Mouse (Mus musculus): Measurements from ENCODE around the gene Msi2.
A peak's percentile ranks its signal among the peaks of the same experiment; 100 is the strongest.

The Msi2 gene

GRCm38 (mm10) chr11:88313512-88313911 is 404.8 kb downstream of the Msi2 start:
- no peak for DNase-seq (ENCODE audit: low spot score)

GRCm38 (mm10) chr11:88311606-88312005 is 406.7 kb downstream of the Msi2 start:
- no peak for DNase-seq (ENCODE audit: low spot score)

GRCm38 (mm10) chr11:88310773-88311172 is 407.5 kb downstream of the Msi2 start:
- no peak for DNase-seq (ENCODE audit: low spot score)

- no peak for DNase-seq (ENCODE audit: low spot score)
These were observed 409.1 kb downstream of the Msi2 start for GRCm38 (mm10) chr11:88309059-88309700.

- no peak for DNase-seq (ENCODE audit: low spot score)
These were observed 410.4 kb downstream of the Msi2 start for GRCm38 (mm10) chr11:88307616-88308543.

GRCm38 (mm10) chr11:88305759-88306158 is 412.6 kb downstream of the Msi2 start:
- DNase-seq (ENCODE audit: low spot score): no peak

- no peak for DNase-seq (ENCODE audit: low spot score)
These were observed 416.7 kb downstream of the Msi2 start for GRCm38 (mm10) chr11:88301619-88302018.

GRCm38 (mm10) chr11:88299345-88299744 is 419.0 kb downstream of the Msi2 start:
- no peak for DNase-seq (ENCODE audit: low spot score)

GRCm38 (mm10) chr11:88297526-88297925 is 420.8 kb downstream of the Msi2 start:
- no peak for DNase-seq (ENCODE audit: low spot score)

- no peak for DNase-seq (ENCODE audit: low spot score)
These were observed 423.0 kb downstream of the Msi2 start for GRCm38 (mm10) chr11:88295298-88295697.

GRCm38 (mm10) chr11:88294394-88294710 is 424.0 kb downstream of the Msi2 start:
- no peak for DNase-seq (ENCODE audit: low spot score)

GRCm38 (mm10) chr11:88293631-88294393 is 424.5 kb downstream of the Msi2 start, which contains the start of gene Ccdc182:
Gene Ccdc182, plus strand, starts transcription at chr11:88294058.
- DNase-seq (ENCODE audit: low spot score): no peak

GRCm38 (mm10) chr11:88291688-88292087 is 426.6 kb downstream of the Msi2 start:
- DNase-seq (ENCODE audit: low spot score): peak; percentile 20

- DNase-seq (ENCODE audit: low spot score): no peak
These were observed 427.1 kb downstream of the Msi2 start for GRCm38 (mm10) chr11:88291245-88291644.

Measured in layer of hippocampus, adult 11-12 months (tissue).